Mouse (Mus musculus): ENCODE results near the gene Rad51d.
"Not testable (repeated sequence)": the region's sequence is repeated elsewhere in the genome, so short reads cannot be mapped to it uniquely, and the experiment has no call there.

The Rad51d gene

GRCm38 (mm10) chr11:82890342-82890762, at the start of gene Rad51d:
Gene Rad51d (minus strand): TSS chr11:82890614.
- peak; percentile 95 for DNase-seq (ENCODE audit: low read depth, low spot score)

GRCm38 (mm10) chr11:82933186-82933585, 42.8 kb upstream of the Rad51d start:
- DNase-seq (ENCODE audit: low read depth, low spot score): no peak

- not testable (repeated sequence) for DNase-seq (ENCODE audit: low read depth, low spot score)
Measured at GRCm38 (mm10) chr11:82931671-82932450, 41.4 kb upstream of the Rad51d start.

GRCm38 (mm10) chr11:82931161-82931560, 40.7 kb upstream of the Rad51d start:
- not testable (repeated sequence) for DNase-seq (ENCODE audit: low read depth, low spot score)

GRCm38 (mm10) chr11:82930391-82930955, 40.1 kb upstream of the Rad51d start:
- not testable (repeated sequence) for DNase-seq (ENCODE audit: low read depth, low spot score)

GRCm38 (mm10) chr11:82929633-82929950, 39.2 kb upstream of the Rad51d start:
- peak; percentile 15 for DNase-seq (ENCODE audit: low read depth, low spot score)

- no peak for DNase-seq (ENCODE audit: low read depth, low spot score)
Measured at GRCm38 (mm10) chr11:82928897-82929632, 38.7 kb upstream of the Rad51d start.

- not testable (repeated sequence) for DNase-seq (ENCODE audit: low read depth, low spot score)
Measured at GRCm38 (mm10) chr11:82923910-82924309, 33.5 kb upstream of the Rad51d start.

- DNase-seq (ENCODE audit: low read depth, low spot score): no peak
Measured at GRCm38 (mm10) chr11:82921691-82922090, 31.3 kb upstream of the Rad51d start.

- DNase-seq (ENCODE audit: low read depth, low spot score): peak; percentile 12
Measured at GRCm38 (mm10) chr11:82920768-82921167, 30.4 kb upstream of the Rad51d start.

- DNase-seq (ENCODE audit: low read depth, low spot score): peak; percentile 84
Measured at GRCm38 (mm10) chr11:82914711-82915352, 24.4 kb upstream of the Rad51d start.

GRCm38 (mm10) chr11:82910679-82911389, 20.4 kb upstream of the Rad51d start:
- no peak for DNase-seq (ENCODE audit: low read depth, low spot score)

GRCm38 (mm10) chr11:82910250-82910649, 19.8 kb upstream of the Rad51d start, which contains the start of gene Unc45b:
Gene Unc45b (plus strand): TSS chr11:82910550.
- DNase-seq (ENCODE audit: low read depth, low spot score): no peak

GRCm38 (mm10) chr11:82908608-82908989, 18.2 kb upstream of the Rad51d start:
- no peak for DNase-seq (ENCODE audit: low read depth, low spot score)

GRCm38 (mm10) chr11:82907651-82908607, 17.5 kb upstream of the Rad51d start, which contains the start of gene Nle1:
Gene Nle1 (minus strand): TSS chr11:82908411.
- peak; percentile 84 for DNase-seq (ENCODE audit: low read depth, low spot score)

- no peak for DNase-seq (ENCODE audit: low read depth, low spot score)
Measured at GRCm38 (mm10) chr11:82905816-82906215, 15.4 kb upstream of the Rad51d start.

- DNase-seq (ENCODE audit: low read depth, low spot score): no peak
Measured at GRCm38 (mm10) chr11:82904952-82905351, 14.5 kb upstream of the Rad51d start.

GRCm38 (mm10) chr11:82901606-82902310, 11.3 kb upstream of the Rad51d start:
- DNase-seq (ENCODE audit: low read depth, low spot score): no peak

- no peak for DNase-seq (ENCODE audit: low read depth, low spot score)
Measured at GRCm38 (mm10) chr11:82899720-82900119, 9.3 kb upstream of the Rad51d start.

All from 3T3-L1 (cell line).